Mouse (Mus musculus) hindbrain, embryonic 16.5 days (tissue): Measurements from ENCODE around the gene Ttc23. TPM values are rescaled to one million over a fixed set of nuclear protein-coding genes. Genes with fewer than 3 reads are reported as not detected.

ENCODE experiments used
- ATAC-seq: fragments of 200-750 bp; cut with Nextera tagmentation; 2 replicates; pipeline ENCODE4 v1.8.0; 2017; ENCODE audit warnings: moderate TSS enrichment, moderate library complexity
- H3K27ac ChIP-seq: fragments of 300-500 bp; sonication (generic); 2 replicates; pipeline ENCODE4 v1.5.1; 2014; ENCODE audit warnings: low read depth, mild to moderate bottlenecking, control low read depth, low read length, moderate library complexity
- H3K27me3 ChIP-seq: fragments of 300-500 bp; sonication (generic); replicated peaks from 2 replicates; pipeline ENCODE4 v1.6.1; 2014; ENCODE audit warnings: low read length; ENCODE audit not compliant: control insufficient read depth, insufficient read depth
- H3K36me3 ChIP-seq: fragments of 300-500 bp; sonication (generic); 2 replicates; pipeline ENCODE4 v1.6.1; 2014; ENCODE audit warnings: mild to moderate bottlenecking, low read length, moderate library complexity, mixed read lengths; ENCODE audit not compliant: control insufficient read depth, insufficient read depth
- H3K4me1 ChIP-seq: fragments of 300-500 bp; sonication (generic); 2 replicates; pipeline ENCODE4 v1.6.1; 2014; ENCODE audit warnings: low read depth, low read length; ENCODE audit not compliant: control insufficient read depth, insufficient read depth
- H3K4me2 ChIP-seq: fragments of 300-500 bp; sonication (generic); 2 replicates; pipeline ENCODE4 v1.6.1; 2014; ENCODE audit warnings: mild to moderate bottlenecking, low read length, control low read depth, moderate library complexity
- H3K4me3 ChIP-seq: fragments of 300-500 bp; sonication (generic); 2 replicates; pipeline ENCODE4 v1.5.1; 2014; ENCODE audit warnings: mild to moderate bottlenecking, low read length, control low read depth, moderate library complexity
- H3K9ac ChIP-seq: fragments of 300-500 bp; sonication (generic); 2 replicates; pipeline ENCODE4 v1.6.1; 2014; ENCODE audit warnings: low read depth, mild to moderate bottlenecking, control low read depth, low read length, moderate library complexity
- H3K9me3 ChIP-seq: fragments of 300-500 bp; sonication (generic); 2 replicates; pipeline ENCODE4 v1.6.1; 2014; ENCODE audit warnings: mild to moderate bottlenecking, low read length, moderate library complexity; ENCODE audit not compliant: control insufficient read depth
- WGBS: fragments of 180-500 bp; shearing (Covaris S2); extraction: QIAGEN DNeasy Blood & Tissue Kit; methylation state at CpG from one replicate; pipeline ENCODE4 v1.1.7; 2014; 5-methylcytosine and 5-hydroxymethylcytosine counted together
- polyA plus RNA-seq: library from polyadenylated mRNA; unstranded; fragments of >200 nt; fragmentation: Nextera tagmentation; extraction: Ambion mirVana; gene quantifications from 2 replicates; pipeline ENCODE4 v1.2.1, GENCODE M21; 2015

Gene Ttc23
- polyA plus RNA-seq, 1 experiment from 2014 or later, result 7.6 TPM

DNA sequence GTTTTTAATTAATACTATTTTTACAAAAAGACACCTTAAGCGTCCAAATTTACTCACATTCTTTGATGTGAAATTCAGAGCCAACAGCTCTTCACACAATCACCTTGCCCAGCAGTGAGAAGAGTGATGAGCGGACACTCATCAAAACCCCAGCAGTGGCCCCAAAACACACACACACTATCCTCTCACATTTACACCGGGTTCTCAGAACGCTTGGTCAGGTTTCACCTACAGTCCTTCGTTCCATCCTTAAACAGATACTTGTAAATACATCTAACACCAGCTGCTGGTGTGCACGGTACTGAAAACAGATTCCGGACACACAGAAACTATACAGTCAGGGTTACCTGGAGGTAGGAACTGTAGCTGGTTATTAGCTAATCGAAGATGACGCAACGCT lies 29.6 kb upstream of the Ttc23 start:
- no peaks in the 10 kb centered on the region for H3K27me3 ChIP-seq
- H3K4me2 ChIP-seq, result no peak overlapping the region
- no peak overlapping the region for H3K4me3 ChIP-seq
- WGBS, result 95% methylated on average over 10 of the region's 10 CpGs
- no peaks in the 10 kb centered on the region for H3K36me3 ChIP-seq
- no peak overlapping the region for H3K9ac ChIP-seq
- no peaks in the 10 kb centered on the region for H3K9me3 ChIP-seq
- no peak overlapping the region for H3K27ac ChIP-seq
- no peak for ATAC-seq
- H3K4me1 ChIP-seq, result no peaks in the 10 kb centered on the region

DNA sequence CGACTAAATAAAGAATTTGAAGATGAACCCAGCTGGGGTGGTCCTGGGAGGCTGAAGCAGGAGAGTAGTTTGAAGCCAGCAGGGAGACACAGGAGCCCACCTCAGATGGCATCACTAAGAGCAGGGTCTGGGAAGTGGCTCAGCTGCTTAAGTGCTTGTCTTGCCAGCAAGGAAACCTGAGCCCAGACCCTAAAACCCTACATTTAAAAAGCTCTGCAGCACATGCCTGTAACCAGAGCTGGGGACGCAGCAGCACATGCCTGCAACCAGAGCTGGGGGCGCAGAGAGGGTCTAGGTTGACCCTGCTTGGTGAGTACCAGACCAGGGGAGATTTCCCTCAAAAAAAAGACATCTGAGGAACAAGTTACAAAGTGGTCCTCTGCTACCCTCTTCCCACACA lies 28.9 kb upstream of the Ttc23 start:
- Histone ChIP-seq H3K36me3 (no peaks in the 10 kb centered on the region), H3K9me3 (no peaks in the 10 kb centered on the region), H3K27ac (no peak overlapping the region), H3K4me3 (no peak overlapping the region), H3K9ac (no peak overlapping the region; the same call in 1 of the 2 replicates), H3K4me2 (no peak overlapping the region), H3K27me3 (no peaks in the 10 kb centered on the region), H3K4me1 (no peaks in the 10 kb centered on the region)
- WGBS, result 91% methylated on average over 3 of the region's 3 CpGs
- ATAC-seq, result no peak

DNA sequence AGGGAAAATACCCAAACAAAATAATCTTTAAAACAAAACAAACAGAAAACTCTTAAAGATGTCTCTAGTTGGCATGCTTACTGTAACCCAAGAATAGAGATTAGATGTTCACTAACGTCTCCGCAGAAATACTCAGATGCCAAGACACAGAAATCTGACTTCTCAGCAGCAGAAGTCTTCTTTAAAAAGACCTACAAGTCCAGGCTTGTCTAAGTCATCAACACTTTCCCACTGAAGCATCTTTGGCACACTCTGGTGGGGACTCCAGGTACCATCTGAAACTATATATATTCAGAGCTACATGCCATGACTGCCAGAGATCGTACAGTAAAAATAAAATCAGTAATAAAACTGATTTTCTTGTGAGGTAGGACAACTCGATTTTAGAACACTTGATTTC lies 27.4 kb upstream of the Ttc23 start:
- no peaks in the 10 kb centered on the region for H3K9me3 ChIP-seq
- no peak overlapping the region for H3K9ac ChIP-seq
- no peak overlapping the region for H3K4me2 ChIP-seq
- no peak overlapping the region for H3K27ac ChIP-seq
- no peak overlapping the region for H3K4me3 ChIP-seq
- no peaks in the 10 kb centered on the region for H3K4me1 ChIP-seq
- WGBS, result 84% methylated on average over 4 of the region's 4 CpGs
- H3K36me3 ChIP-seq, result no peaks in the 10 kb centered on the region
- H3K27me3 ChIP-seq, result no peaks in the 10 kb centered on the region
- no peak for ATAC-seq

DNA sequence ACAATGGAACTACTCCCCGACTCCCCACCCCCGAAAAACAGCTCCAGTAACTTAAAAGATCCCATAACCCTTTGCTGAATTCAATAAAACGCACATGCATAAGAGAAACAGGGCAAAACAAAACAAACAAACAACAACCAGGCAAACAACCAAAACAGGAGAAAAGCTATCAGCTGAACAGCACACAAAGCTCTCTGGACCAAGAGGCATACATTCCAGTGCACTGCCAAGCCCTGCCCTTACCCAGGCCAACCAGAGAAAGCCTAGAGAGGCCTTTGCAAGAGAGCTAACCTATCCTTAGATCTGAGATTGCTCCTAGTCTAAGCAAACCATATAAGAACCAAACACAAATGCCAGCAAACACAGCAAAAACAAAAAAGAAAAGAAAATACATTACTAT lies 25.1 kb upstream of the Ttc23 start:
- H3K4me2 ChIP-seq, result no peak overlapping the region
- no peaks in the 10 kb centered on the region for H3K9me3 ChIP-seq
- no peak overlapping the region for H3K4me3 ChIP-seq
- 75% methylated on average over 3 of the region's 3 CpGs for WGBS
- no peaks in the 10 kb centered on the region for H3K27me3 ChIP-seq
- H3K4me1 ChIP-seq, result no peaks in the 10 kb centered on the region
- no peaks in the 10 kb centered on the region for H3K36me3 ChIP-seq
- ATAC-seq, result no peak
- no peak overlapping the region for H3K27ac ChIP-seq
- no peak overlapping the region for H3K9ac ChIP-seq

DNA sequence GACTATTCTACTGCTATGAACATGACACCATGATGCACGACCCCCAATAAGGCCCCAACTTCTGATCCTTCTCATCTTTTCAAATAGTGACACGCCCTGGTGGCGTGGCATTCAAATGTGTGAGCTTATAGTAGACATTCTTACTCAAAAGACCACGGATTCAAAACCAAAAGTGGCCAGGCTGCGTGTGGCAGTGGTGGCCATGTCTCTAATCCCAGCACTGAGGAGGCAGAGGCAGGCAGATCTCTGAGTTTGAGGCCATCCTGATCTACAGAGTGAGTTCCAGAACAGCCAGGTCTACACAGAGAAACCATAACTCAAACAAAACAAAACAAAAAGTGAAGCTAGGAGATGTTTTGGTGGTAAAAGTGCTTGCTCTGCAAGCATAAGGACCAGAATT lies 20.5 kb upstream of the Ttc23 start:
- H3K27me3 ChIP-seq, result no peaks in the 10 kb centered on the region
- no peak overlapping the region for H3K27ac ChIP-seq
- 85% methylated on average over 5 of the region's 5 CpGs for WGBS
- H3K4me3 ChIP-seq, result no peak overlapping the region
- no peak overlapping the region for H3K4me2 ChIP-seq
- no peak overlapping the region for H3K9ac ChIP-seq
- no peaks in the 10 kb centered on the region for H3K4me1 ChIP-seq
- no peak for ATAC-seq
- no peaks in the 10 kb centered on the region for H3K36me3 ChIP-seq
- H3K9me3 ChIP-seq, result no peaks in the 10 kb centered on the region

DNA sequence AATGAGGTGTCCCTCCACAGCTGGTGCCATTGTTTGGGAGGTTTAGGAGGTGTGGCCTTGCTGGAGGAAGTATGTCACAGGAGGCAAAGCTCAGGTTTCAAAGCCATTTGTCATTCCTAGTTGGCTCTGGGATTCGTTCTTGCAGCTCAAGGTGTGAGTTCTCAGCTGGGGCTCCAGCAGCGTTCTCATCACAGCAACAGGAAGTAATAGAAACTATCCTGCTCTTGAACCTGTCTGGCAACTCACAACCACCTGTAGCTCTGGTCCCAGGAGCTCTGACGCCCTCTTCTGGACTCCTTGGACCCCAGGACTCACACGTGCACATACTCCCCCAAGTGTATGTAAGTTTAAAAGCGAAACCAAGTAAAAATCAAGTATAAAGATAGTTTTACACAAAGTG lies 17.5 kb upstream of the Ttc23 start:
- H3K9me3 ChIP-seq, result no peaks in the 10 kb centered on the region
- no peak overlapping the region for H3K4me3 ChIP-seq
- no peak for ATAC-seq
- no peaks in the 10 kb centered on the region for H3K4me1 ChIP-seq
- H3K9ac ChIP-seq, result no peak overlapping the region
- no peak overlapping the region for H3K27ac ChIP-seq
- no peaks in the 10 kb centered on the region for H3K36me3 ChIP-seq
- no peak overlapping the region for H3K4me2 ChIP-seq
- WGBS, result 50% methylated on average over 5 of the region's 5 CpGs
- no peaks in the 10 kb centered on the region for H3K27me3 ChIP-seq

DNA sequence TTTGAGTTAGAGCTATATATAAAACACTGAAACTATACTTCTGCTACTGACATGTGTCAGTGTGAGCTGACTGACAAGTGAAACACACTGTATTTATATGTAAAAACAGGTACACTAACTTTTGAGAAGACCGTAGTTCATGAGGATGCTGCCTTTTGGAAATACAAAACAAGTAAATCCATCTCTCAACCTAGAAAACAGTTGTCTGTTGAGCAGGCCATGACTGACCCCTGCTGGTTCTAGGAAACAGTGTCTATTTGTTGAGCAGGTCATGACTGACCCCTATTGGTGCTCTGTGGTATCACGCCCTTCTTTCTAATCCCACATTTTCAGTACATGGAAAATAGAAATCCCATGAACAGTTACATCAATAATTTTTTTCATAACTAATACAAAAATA lies 16.4 kb upstream of the Ttc23 start:
- H3K27me3 ChIP-seq, result no peaks in the 10 kb centered on the region
- H3K4me1 ChIP-seq, result no peaks in the 10 kb centered on the region
- H3K27ac ChIP-seq, result no peak overlapping the region
- WGBS, result 20% methylated on average over 2 of the region's 2 CpGs
- no peak overlapping the region for H3K4me3 ChIP-seq
- no peak overlapping the region for H3K9ac ChIP-seq
- peak; percentile 82 for ATAC-seq
- no peaks in the 10 kb centered on the region for H3K9me3 ChIP-seq
- H3K36me3 ChIP-seq, result no peaks in the 10 kb centered on the region
- no peak overlapping the region for H3K4me2 ChIP-seq

DNA sequence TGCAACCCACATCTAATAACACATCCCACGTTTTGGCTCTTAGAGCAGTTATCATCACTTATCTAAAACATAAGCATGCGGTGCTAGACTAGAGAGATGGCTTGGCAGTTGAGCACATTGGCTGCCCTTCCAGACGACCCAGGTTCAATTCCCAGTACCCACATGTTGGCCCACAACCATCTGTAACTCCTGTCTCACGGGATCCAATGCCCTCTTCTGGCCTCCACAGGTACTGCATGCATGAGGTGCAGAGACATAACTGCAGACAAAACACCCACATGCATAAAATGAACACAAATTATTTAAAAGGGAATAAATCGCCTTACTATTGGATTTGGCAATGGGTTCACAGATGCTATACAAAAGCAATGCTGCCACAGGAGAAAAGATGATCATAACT lies 14.8 kb upstream of the Ttc23 start:
- H3K4me3 ChIP-seq, result no peak overlapping the region
- WGBS, result 81% methylated on average over 5 of the region's 5 CpGs

DNA sequence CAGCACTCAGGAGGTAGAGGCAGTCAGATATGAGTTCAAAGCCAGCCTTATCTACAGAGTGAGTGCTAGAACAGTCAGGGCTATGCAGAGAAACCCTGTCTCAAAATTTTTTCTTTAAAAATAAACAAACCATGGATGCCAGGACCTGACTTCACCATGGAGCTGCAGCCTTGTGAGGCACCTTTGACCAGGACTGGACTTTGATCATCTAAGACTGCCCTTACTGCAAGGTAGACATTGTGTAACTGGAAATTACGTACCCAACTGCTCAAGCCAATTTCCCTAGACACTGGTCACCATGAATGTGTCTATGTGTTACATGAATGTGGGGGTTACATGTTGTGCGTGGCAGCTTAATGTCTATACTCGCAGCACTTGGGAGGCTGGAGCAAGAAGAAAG lies 13.0 kb upstream of the Ttc23 start:
- Histone ChIP-seq H3K9ac (no peak overlapping the region), H3K36me3 (no peaks in the 10 kb centered on the region), H3K4me2 (no peak overlapping the region), H3K27ac (no peak overlapping the region), H3K4me1 (no peaks in the 10 kb centered on the region), H3K9me3 (no peaks in the 10 kb centered on the region), H3K27me3 (no peaks in the 10 kb centered on the region), H3K4me3 (no peak overlapping the region)
- ATAC-seq, result no peak
- WGBS, result 99% methylated on average over 3 of the region's 3 CpGs

More for the DNA sequence above, 14.8 kb upstream of the Ttc23 start:
- H3K4me2 ChIP-seq, result no peak overlapping the region
- no peak for ATAC-seq
- no peaks in the 10 kb centered on the region for H3K4me1 ChIP-seq
- H3K36me3 ChIP-seq, result no peaks in the 10 kb centered on the region
- no peaks in the 10 kb centered on the region for H3K9me3 ChIP-seq
- no peak overlapping the region for H3K9ac ChIP-seq
- no peak overlapping the region for H3K27ac ChIP-seq
- no peaks in the 10 kb centered on the region for H3K27me3 ChIP-seq

DNA sequence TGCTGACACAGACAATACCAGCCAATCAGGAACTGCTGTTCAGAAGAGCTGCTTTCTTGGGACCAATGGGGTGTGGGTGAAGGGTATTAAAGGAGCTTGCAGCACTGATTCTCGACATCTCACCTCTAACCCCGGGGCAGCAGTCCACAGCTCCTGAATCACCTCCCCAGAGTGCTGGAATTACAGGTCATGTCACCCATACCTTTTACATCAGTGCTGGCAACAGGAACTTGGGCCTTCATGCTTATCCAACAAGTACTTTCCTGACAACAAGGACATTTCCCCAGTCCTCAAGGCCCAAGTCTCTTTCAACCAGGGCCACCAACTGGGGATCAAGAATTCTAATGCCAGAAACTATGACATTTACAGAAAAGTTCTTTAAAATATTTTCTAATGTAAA lies 11.0 kb upstream of the Ttc23 start:
- H3K9ac ChIP-seq, result no peak overlapping the region
- WGBS, result 85% methylated on average over 2 of the region's 2 CpGs
- no peak overlapping the region for H3K4me2 ChIP-seq
- H3K27me3 ChIP-seq, result no peaks in the 10 kb centered on the region
- H3K4me1 ChIP-seq, result no peaks in the 10 kb centered on the region
- no peak overlapping the region for H3K27ac ChIP-seq
- H3K4me3 ChIP-seq, result no peak overlapping the region
- ATAC-seq, result no peak
- H3K36me3 ChIP-seq, result no peaks in the 10 kb centered on the region
- H3K9me3 ChIP-seq, result no peaks in the 10 kb centered on the region
